Mouse (Mus musculus): ENCODE data around the gene Vps4a. TPM values are rescaled to one million over a fixed set of nuclear protein-coding genes. Genes with fewer than 3 reads are reported as not detected.

Vps4a gene
- polyA plus RNA-seq, 1 experiment from 2014 or later, result 59.6 TPM

GRCm38 (mm10) chr8:106997416-106997815 is 33.6 kb upstream of the Vps4a start:
- peaks cover 5% of the 10 kb centered on the region; the same call in 1 of the 2 replicates for H3K36me3 ChIP-seq (ENCODE audit: insufficient read depth, low read length)
- TF ChIP-seq EP300 (IDR thresholded peaks at IDR 0.05) (no peak), CTCF (IDR thresholded peaks at IDR 0.05) (no peak)
- WGBS, result 79% methylated on average over 4 of the region's 4 CpGs
- no peak overlapping the region for H3K27ac ChIP-seq (ENCODE audit: low read length)
- H3K4me3 ChIP-seq (ENCODE audit: low read depth, low read length), result no peak overlapping the region
- no peak overlapping the region for H3K9ac ChIP-seq (replicated peaks; ENCODE audit: low read depth)
- no peaks in the 10 kb centered on the region for H3K27me3 ChIP-seq (replicated peaks; ENCODE audit: insufficient read depth, low read length)
- DNase-seq (ENCODE audit: low spot score) (no peak), ATAC-seq (no peak)
- H3K4me1 ChIP-seq (ENCODE audit: insufficient read depth, low read depth, low read length), result no peaks in the 10 kb centered on the region
- H3K4me2 ChIP-seq (replicated peaks; ENCODE audit: low read depth, low read length), result no peak overlapping the region
- no peaks in the 10 kb centered on the region for H3K9me3 ChIP-seq (ENCODE audit: low read length)

- TF ChIP-seq CTCF (IDR thresholded peaks at IDR 0.05), result no peak
- Histone ChIP-seq H3K9ac (replicated peaks; ENCODE audit: low read depth) (no peak overlapping the region), H3K4me3 (ENCODE audit: low read depth, low read length) (no peak overlapping the region), H3K4me1 (ENCODE audit: insufficient read depth, low read depth, low read length) (no peaks in the 10 kb centered on the region), H3K27me3 (replicated peaks; ENCODE audit: insufficient read depth, low read length) (no peaks in the 10 kb centered on the region), H3K27ac (ENCODE audit: low read length) (no peak overlapping the region), H3K36me3 (ENCODE audit: insufficient read depth, low read length) (peaks cover 5% of the 10 kb centered on the region; the same call in 1 of the 2 replicates), H3K4me2 (replicated peaks; ENCODE audit: low read depth, low read length) (no peak overlapping the region), H3K9me3 (ENCODE audit: low read length) (no peaks in the 10 kb centered on the region)
- DNase-seq (ENCODE audit: low spot score) (peak; percentile 82), ATAC-seq (peak; percentile 62)
- WGBS, result 92% methylated on average over 1 of the region's 1 CpGs
These were observed 32.0 kb upstream of the Vps4a start for GRCm38 (mm10) chr8:106999068-106999467.

GRCm38 (mm10) chr8:107002532-107002931 is 28.5 kb upstream of the Vps4a start:
- DNase-seq (ENCODE audit: low spot score) (peak; percentile 95), ATAC-seq (peak; percentile 77)
- H3K4me3 ChIP-seq (ENCODE audit: low read depth, low read length), result no peak overlapping the region
- H3K36me3 ChIP-seq (ENCODE audit: insufficient read depth, low read length), result peaks cover 2% of the 10 kb centered on the region; the same call in 1 of the 2 replicates
- H3K9ac ChIP-seq (replicated peaks; ENCODE audit: low read depth), result no peak overlapping the region
- H3K4me2 ChIP-seq (replicated peaks; ENCODE audit: low read depth, low read length), result no peak overlapping the region
- H3K27ac ChIP-seq (ENCODE audit: low read length), result no peak overlapping the region
- H3K27me3 ChIP-seq (replicated peaks; ENCODE audit: insufficient read depth, low read length), result no peaks in the 10 kb centered on the region
- no peaks in the 10 kb centered on the region for H3K9me3 ChIP-seq (ENCODE audit: low read length)
- no peaks in the 10 kb centered on the region for H3K4me1 ChIP-seq (ENCODE audit: insufficient read depth, low read depth, low read length)
- WGBS, result 16% methylated on average over 5 of the region's 5 CpGs
- TF ChIP-seq EP300 (IDR thresholded peaks at IDR 0.05), result no peak
- peak; percentile 100 for TF ChIP-seq CTCF (IDR thresholded peaks at IDR 0.05)

- TF ChIP-seq EP300 (IDR thresholded peaks at IDR 0.05) (no peak), CTCF (IDR thresholded peaks at IDR 0.05) (no peak)
- no peak overlapping the region for H3K4me3 ChIP-seq (ENCODE audit: low read depth, low read length)
- ATAC-seq (no peak), DNase-seq (ENCODE audit: low spot score) (no peak)
- no peaks in the 10 kb centered on the region for H3K4me1 ChIP-seq (ENCODE audit: insufficient read depth, low read depth, low read length)
- H3K9me3 ChIP-seq (ENCODE audit: low read length), result no peaks in the 10 kb centered on the region
- H3K27ac ChIP-seq (ENCODE audit: low read length), result no peak overlapping the region
- H3K9ac ChIP-seq (replicated peaks; ENCODE audit: low read depth), result no peak overlapping the region
- H3K27me3 ChIP-seq (replicated peaks; ENCODE audit: insufficient read depth, low read length), result no peaks in the 10 kb centered on the region
- peaks cover 12% of the 10 kb centered on the region; the same call in 1 of the 2 replicates for H3K36me3 ChIP-seq (ENCODE audit: insufficient read depth, low read length)
- H3K4me2 ChIP-seq (replicated peaks; ENCODE audit: low read depth, low read length), result no peak overlapping the region
- 77% methylated on average over 3 of the region's 3 CpGs for WGBS
These were observed 23.2 kb upstream of the Vps4a start for GRCm38 (mm10) chr8:107007795-107008194.

- WGBS, result 85% methylated on average over 2 of the region's 2 CpGs
- TF ChIP-seq CTCF (IDR thresholded peaks at IDR 0.05), result no peak
- TF ChIP-seq EP300 (IDR thresholded peaks at IDR 0.05), result no peak
- ATAC-seq, result peak; percentile 28; the same call in 1 of the 2 replicates
- H3K36me3 ChIP-seq (ENCODE audit: insufficient read depth, low read length), result peaks cover 12% of the 10 kb centered on the region; the same call in 1 of the 2 replicates
- H3K27ac ChIP-seq (ENCODE audit: low read length), result no peak overlapping the region
- no peaks in the 10 kb centered on the region for H3K27me3 ChIP-seq (replicated peaks; ENCODE audit: insufficient read depth, low read length)
- no peak overlapping the region for H3K4me2 ChIP-seq (replicated peaks; ENCODE audit: low read depth, low read length)
- H3K4me1 ChIP-seq (ENCODE audit: insufficient read depth, low read depth, low read length), result no peaks in the 10 kb centered on the region
- no peak overlapping the region for H3K9ac ChIP-seq (replicated peaks; ENCODE audit: low read depth)
- no peaks in the 10 kb centered on the region for H3K9me3 ChIP-seq (ENCODE audit: low read length)
- H3K4me3 ChIP-seq (ENCODE audit: low read depth, low read length), result no peak overlapping the region
- DNase-seq (ENCODE audit: low spot score), result peak; percentile 18
These were observed 18.4 kb upstream of the Vps4a start for GRCm38 (mm10) chr8:107012666-107013065.

- Histone ChIP-seq H3K4me2 (replicated peaks; ENCODE audit: low read depth, low read length) (no peak overlapping the region), H3K9ac (replicated peaks; ENCODE audit: low read depth) (no peak overlapping the region), H3K4me3 (ENCODE audit: low read depth, low read length) (no peak overlapping the region), H3K27me3 (replicated peaks; ENCODE audit: insufficient read depth, low read length) (no peaks in the 10 kb centered on the region), H3K9me3 (ENCODE audit: low read length) (no peaks in the 10 kb centered on the region), H3K4me1 (ENCODE audit: insufficient read depth, low read depth, low read length) (no peaks in the 10 kb centered on the region), H3K36me3 (ENCODE audit: insufficient read depth, low read length) (peaks cover 12% of the 10 kb centered on the region; the same call in 1 of the 2 replicates), H3K27ac (ENCODE audit: low read length) (0 out of 2 replicates have a peak overlapping the region, but pooled peaks have one; percentile 14)
- peak; percentile 46 for DNase-seq (ENCODE audit: low spot score)
- 61% methylated on average over 1 of the region's 1 CpGs for WGBS
- ATAC-seq, result peak; percentile 54
- TF ChIP-seq CTCF (IDR thresholded peaks at IDR 0.05), result no peak
- no peak for TF ChIP-seq EP300 (IDR thresholded peaks at IDR 0.05)
These were observed 16.1 kb upstream of the Vps4a start for GRCm38 (mm10) chr8:107014915-107015314.

GRCm38 (mm10) chr8:107023479-107023878 is 7.5 kb upstream of the Vps4a start:
- no peak overlapping the region for H3K4me3 ChIP-seq (ENCODE audit: low read depth, low read length)
- no peaks in the 10 kb centered on the region for H3K9me3 ChIP-seq (ENCODE audit: low read length)
- no peaks in the 10 kb centered on the region for H3K36me3 ChIP-seq (ENCODE audit: insufficient read depth, low read length)
- no peaks in the 10 kb centered on the region for H3K4me1 ChIP-seq (ENCODE audit: insufficient read depth, low read depth, low read length)
- TF ChIP-seq CTCF (IDR thresholded peaks at IDR 0.05) (no peak), EP300 (IDR thresholded peaks at IDR 0.05) (no peak)
- no peak overlapping the region for H3K27ac ChIP-seq (ENCODE audit: low read length)
- 91% methylated on average over 8 of the region's 8 CpGs for whole genome bisulfite sequencing
- H3K4me2 ChIP-seq (replicated peaks; ENCODE audit: low read depth, low read length), result no peak overlapping the region
- ATAC-seq (no peak), DNase-seq (ENCODE audit: low spot score) (no peak)
- no peak overlapping the region for H3K9ac ChIP-seq (replicated peaks; ENCODE audit: low read depth)
- no peaks in the 10 kb centered on the region for H3K27me3 ChIP-seq (replicated peaks; ENCODE audit: insufficient read depth, low read length)

Data from lung, postnatal 0 days (tissue).